Mouse (Mus musculus) neural tube, embryonic 15.5 days (tissue): ENCODE results near the gene Mrpl28. TPM values are rescaled to one million over a fixed set of nuclear protein-coding genes. Genes with fewer than 3 reads are reported as not detected.
"Not testable (repeated sequence)": the region's sequence is repeated elsewhere in the genome, so short reads cannot be mapped to it uniquely, and the experiment has no call there.

Experiments used
- ATAC-seq: fragments of 200-750 bp; cut with Nextera tagmentation; 2 replicates; pipeline ENCODE4 v1.8.0; 2017; ENCODE audit warnings: mild to moderate bottlenecking, moderate TSS enrichment, moderate library complexity; ENCODE audit not compliant: low FRiP score
- H3K27ac ChIP-seq: fragments of 300-500 bp; sonication (generic); replicated peaks from 2 replicates; pipeline ENCODE4 v1.5.1; 2015; ENCODE audit warnings: mild to moderate bottlenecking, inconsistent platforms
- H3K27me3 ChIP-seq: fragments of 300-500 bp; sonication (generic); replicated peaks from 2 replicates; pipeline ENCODE4 v1.6.1; 2015; ENCODE audit warnings: inconsistent platforms
- H3K36me3 ChIP-seq: fragments of 300-500 bp; sonication (generic); 2 replicates; pipeline ENCODE4 v1.6.1; 2015; ENCODE audit warnings: inconsistent platforms
- H3K4me1 ChIP-seq: fragments of 300-500 bp; sonication (generic); 2 replicates; pipeline ENCODE4 v1.6.1; 2015; ENCODE audit warnings: inconsistent platforms
- H3K4me2 ChIP-seq: fragments of 300-500 bp; sonication (generic); 2 replicates; pipeline ENCODE4 v1.6.1; 2015; ENCODE audit warnings: inconsistent platforms, mild to moderate bottlenecking, moderate library complexity
- H3K4me3 ChIP-seq: fragments of 300-500 bp; sonication (generic); replicated peaks from 2 replicates; pipeline ENCODE4 v1.5.1; 2015; ENCODE audit warnings: mild to moderate bottlenecking, inconsistent platforms
- H3K9ac ChIP-seq: fragments of 300-500 bp; sonication (generic); replicated peaks from 2 replicates; pipeline ENCODE4 v1.6.1; 2015; ENCODE audit warnings: mild to moderate bottlenecking, inconsistent platforms
- H3K9me3 ChIP-seq: fragments of 300-500 bp; sonication (generic); replicated peaks from 2 replicates; pipeline ENCODE4 v1.6.1; 2016; ENCODE audit warnings: inconsistent platforms
- WGBS: fragments of 180-500 bp; shearing (Covaris S2); methylation state at CpG from one replicate; pipeline ENCODE4 v1.1.7; 2015; ENCODE audit warnings: mixed read lengths; 5-methylcytosine and 5-hydroxymethylcytosine counted together
- polyA plus RNA-seq: library from polyadenylated mRNA; unstranded; fragments of >200 nt; fragmentation: Nextera tagmentation; extraction: Ambion mirVana; gene quantifications from 2 replicates; pipeline ENCODE4 v1.2.1, GENCODE M21; 2015

Mrpl28 gene
- polyA plus RNA-seq, 1 experiment from 2014 or later: 186 TPM

- Histone ChIP-seq H3K4me1 (no peaks in the 10 kb centered on the region), H3K4me2 (no peak overlapping the region), H3K27me3 (no peaks in the 10 kb centered on the region), H3K27ac (no peak overlapping the region), H3K9me3 (no peaks in the 10 kb centered on the region), H3K9ac (no peak overlapping the region), H3K36me3 (no peaks in the 10 kb centered on the region), H3K4me3 (no peak overlapping the region)
- ATAC-seq: no peak
- WGBS: 47% methylated on average over 3 of the region's 4 CpGs
These were observed 21.8 kb upstream of the Mrpl28 start for GRCm38 (mm10) chr17:26101478-26101877.

- no peak overlapping the region for H3K27ac ChIP-seq
- no peaks in the 10 kb centered on the region for H3K4me1 ChIP-seq
- ATAC-seq: no peak
- no peaks in the 10 kb centered on the region for H3K36me3 ChIP-seq
- H3K4me2 ChIP-seq: no peak overlapping the region
- H3K9ac ChIP-seq: no peak overlapping the region
- no peak overlapping the region for H3K4me3 ChIP-seq
- no peaks in the 10 kb centered on the region for H3K9me3 ChIP-seq
- H3K27me3 ChIP-seq: no peaks in the 10 kb centered on the region; the same call in 1 of the 2 replicates
- WGBS: 73% methylated on average over 4 of the region's 4 CpGs
These were observed 17.7 kb upstream of the Mrpl28 start for GRCm38 (mm10) chr17:26105619-26106018.

GRCm38 (mm10) chr17:26110156-26110555 is 13.1 kb upstream of the Mrpl28 start:
- Histone ChIP-seq H3K9ac (no peak overlapping the region), H3K27me3 (peaks cover 21% of the 10 kb centered on the region), H3K4me2 (no peak overlapping the region), H3K27ac (no peak overlapping the region), H3K4me1 (peaks cover 8% of the 10 kb centered on the region), H3K9me3 (no peaks in the 10 kb centered on the region), H3K36me3 (no peaks in the 10 kb centered on the region), H3K4me3 (no peak overlapping the region)
- whole genome bisulfite sequencing: 33% methylated on average over 4 of the region's 4 CpGs
- ATAC-seq: no peak

- H3K9me3 ChIP-seq: no peaks in the 10 kb centered on the region
- H3K9ac ChIP-seq: no peak overlapping the region
- 6% methylated on average over 4 of the region's 4 CpGs for WGBS
- no peaks in the 10 kb centered on the region for H3K36me3 ChIP-seq
- ATAC-seq: no peak
- peaks cover 8% of the 10 kb centered on the region for H3K4me1 ChIP-seq
- H3K4me2 ChIP-seq: no peak overlapping the region
- peaks cover 29% of the 10 kb centered on the region for H3K27me3 ChIP-seq
- no peak overlapping the region for H3K27ac ChIP-seq
- no peak overlapping the region for H3K4me3 ChIP-seq
These were observed 12.3 kb upstream of the Mrpl28 start for GRCm38 (mm10) chr17:26111024-26111423.

GRCm38 (mm10) chr17:26111722-26112121 is 11.6 kb upstream of the Mrpl28 start:
- Histone ChIP-seq H3K9me3 (no peaks in the 10 kb centered on the region), H3K27me3 (peaks cover 34% of the 10 kb centered on the region), H3K27ac (no peak overlapping the region), H3K4me3 (no peak overlapping the region), H3K4me2 (no peak overlapping the region), H3K4me1 (peaks cover 8% of the 10 kb centered on the region), H3K9ac (no peak overlapping the region), H3K36me3 (no peaks in the 10 kb centered on the region)
- no peak for ATAC-seq
- 26% methylated on average over 4 of the region's 4 CpGs for WGBS

GRCm38 (mm10) chr17:26112751-26113150 is 10.5 kb upstream of the Mrpl28 start:
- H3K4me3 ChIP-seq: peak overlapping the region; percentile 67
- H3K36me3 ChIP-seq: no peaks in the 10 kb centered on the region
- H3K27ac ChIP-seq: 0 out of 2 replicates have a peak overlapping the region, but pooled peaks have one; percentile 61
- peak overlapping the region; percentile 69 for H3K9ac ChIP-seq
- H3K4me2 ChIP-seq: peak overlapping the region; percentile 97
- ATAC-seq: no peak
- no peaks in the 10 kb centered on the region for H3K9me3 ChIP-seq
- H3K4me1 ChIP-seq: peaks cover 8% of the 10 kb centered on the region
- peaks cover 43% of the 10 kb centered on the region for H3K27me3 ChIP-seq
- 21% methylated on average over 14 of the region's 14 CpGs for WGBS

- H3K27me3 ChIP-seq: peaks cover 43% of the 10 kb centered on the region
- H3K36me3 ChIP-seq: no peaks in the 10 kb centered on the region
- peak within 1 kb of the TSS; percentile 67 for H3K4me3 ChIP-seq
- H3K4me2 ChIP-seq: peak within 1 kb of the TSS; percentile 97
- under 1% methylated on average over 47 of the region's 75 CpGs for WGBS
- peaks cover 8% of the 10 kb centered on the region for H3K4me1 ChIP-seq
- no peaks in the 10 kb centered on the region for H3K9me3 ChIP-seq
- peak; percentile 67; the same call in 1 of the 2 replicates for ATAC-seq
- H3K9ac ChIP-seq: peak within 1 kb of the TSS; percentile 69
- H3K27ac ChIP-seq: peak within 1 kb of the TSS; percentile 61
These were observed 9.9 kb upstream of the Mrpl28 start, which contains the start of gene Tmem8 for GRCm38 (mm10) chr17:26113181-26113948. TSS of gene Tmem8 (plus strand) at chr17:26113299.

GRCm38 (mm10) chr17:26114061-26114460 is 9.2 kb upstream of the Mrpl28 start:
- H3K9me3 ChIP-seq: no peaks in the 10 kb centered on the region
- peak overlapping the region; percentile 69 for H3K9ac ChIP-seq
- ATAC-seq: no peak
- 11% methylated on average over 8 of the region's 8 CpGs for WGBS
- peaks cover 43% of the 10 kb centered on the region for H3K27me3 ChIP-seq
- peak overlapping the region; percentile 67 for H3K4me3 ChIP-seq
- peaks cover 8% of the 10 kb centered on the region for H3K4me1 ChIP-seq
- H3K4me2 ChIP-seq: peak overlapping the region; percentile 97
- H3K36me3 ChIP-seq: no peaks in the 10 kb centered on the region
- no peak overlapping the region for H3K27ac ChIP-seq

- H3K4me3 ChIP-seq, H3K36me3 ChIP-seq, H3K4me1 ChIP-seq, ATAC-seq, H3K27ac ChIP-seq, H3K9me3 ChIP-seq, H3K9ac ChIP-seq: not testable (repeated sequence)
- peaks cover 43% of the 10 kb centered on the region for H3K27me3 ChIP-seq
- WGBS: 70% methylated on average over 7 of the region's 7 CpGs
- peak overlapping the region; percentile 97; the same call in 1 of the 2 replicates for H3K4me2 ChIP-seq
These were observed 8.8 kb upstream of the Mrpl28 start for GRCm38 (mm10) chr17:26114461-26114860.

GRCm38 (mm10) chr17:26115205-26115898 is 7.9 kb upstream of the Mrpl28 start:
- no peak for ATAC-seq
- no peak overlapping the region for H3K4me2 ChIP-seq
- peaks cover 43% of the 10 kb centered on the region for H3K27me3 ChIP-seq
- H3K4me3 ChIP-seq: no peak overlapping the region
- peaks cover 12% of the 10 kb centered on the region for H3K4me1 ChIP-seq
- 89% methylated on average over 7 of the region's 7 CpGs for WGBS
- no peak overlapping the region for H3K27ac ChIP-seq
- no peaks in the 10 kb centered on the region for H3K36me3 ChIP-seq
- no peaks in the 10 kb centered on the region for H3K9me3 ChIP-seq
- no peak overlapping the region for H3K9ac ChIP-seq

- Histone ChIP-seq H3K9me3 (no peaks in the 10 kb centered on the region), H3K36me3 (no peaks in the 10 kb centered on the region), H3K27ac (no peak overlapping the region), H3K9ac (no peak overlapping the region), H3K27me3 (peaks cover 43% of the 10 kb centered on the region), H3K4me1 (peaks cover 12% of the 10 kb centered on the region), H3K4me2 (no peak overlapping the region), H3K4me3 (no peak overlapping the region)
- ATAC-seq: no peak
- 73% methylated on average over 2 of the region's 3 CpGs for WGBS
These were observed 7.3 kb upstream of the Mrpl28 start for GRCm38 (mm10) chr17:26115956-26116487.
